8 mouse cellular contexts compared by ENCODE assay signal in the genomic region with DNA sequence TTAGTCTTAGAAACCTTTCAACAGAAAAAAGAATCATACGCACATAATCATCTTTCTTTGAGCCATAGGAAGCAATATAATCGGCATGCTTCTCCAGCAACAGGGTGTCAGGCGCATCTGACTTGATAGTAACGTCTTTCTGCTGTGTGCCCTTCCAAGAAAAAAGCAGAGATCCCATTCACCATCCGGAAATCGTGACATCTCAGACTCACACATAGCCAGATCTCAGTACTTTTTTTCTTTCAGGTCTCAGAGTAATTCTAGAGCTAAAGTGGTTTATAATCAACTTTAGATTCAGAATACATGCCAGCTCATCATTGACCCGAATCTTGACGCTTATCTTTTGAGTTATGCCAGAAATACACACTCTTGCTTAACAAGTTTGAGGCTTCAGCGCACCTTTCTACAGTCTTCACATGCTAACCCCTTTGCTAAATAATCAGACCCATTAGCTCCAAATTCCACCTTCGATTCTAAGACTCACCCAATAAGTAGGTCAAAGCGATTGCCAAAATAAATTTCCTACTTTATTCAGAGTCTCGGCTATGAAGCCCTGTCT. TPM values are rescaled to one million over a fixed set of nuclear protein-coding genes. Genes with fewer than 3 reads are reported as not detected.
DNase-seq lines count a peak whose midpoint lies in the region; ATAC-seq and TF ChIP-seq lines count a peak whose summit lies in the region.

No protein-coding gene starts in this region.

- peak overlapping the region; percentile 84 for H3K4me2 ChIP-seq in heart, embryonic 12.5 days
- H3K4me2 ChIP-seq in forebrain, embryonic 12.5 days: peak overlapping the region; percentile 71
- peak overlapping the region; percentile 84 for H3K4me2 ChIP-seq in liver, embryonic 15.5 days

- peaks cover 41% of the 10 kb centered on the region for H3K4me1 ChIP-seq in heart, embryonic 12.5 days (replicated peaks)
- H3K4me1 ChIP-seq in E14TG2a.4 (replicated peaks; ENCODE audit: low read depth, low read length): peaks cover 54% of the 10 kb centered on the region
- peaks cover 53% of the 10 kb centered on the region for H3K4me1 ChIP-seq in forebrain, embryonic 12.5 days
- H3K4me1 ChIP-seq in liver, embryonic 15.5 days (replicated peaks): peaks cover 50% of the 10 kb centered on the region

- H3K9ac ChIP-seq in heart, embryonic 12.5 days: peak overlapping the region; percentile 99
- H3K9ac ChIP-seq in forebrain, embryonic 12.5 days: peak overlapping the region; percentile 94
- H3K9ac ChIP-seq in liver, embryonic 15.5 days: peak overlapping the region; percentile 94

- H3K4me3 ChIP-seq in heart, embryonic 12.5 days: peak overlapping the region; percentile 90
- peak overlapping the region; percentile 97 for H3K4me3 ChIP-seq in E14TG2a.4 (replicated peaks; ENCODE audit: low read length)
- peak overlapping the region; percentile 88 for H3K4me3 ChIP-seq in forebrain, embryonic 12.5 days (replicated peaks)
- H3K4me3 ChIP-seq in liver, embryonic 15.5 days (replicated peaks): peak overlapping the region; percentile 92

- H3K9me3 ChIP-seq in heart, embryonic 12.5 days (replicated peaks): no peaks in the 10 kb centered on the region
- no peaks in the 10 kb centered on the region for H3K9me3 ChIP-seq in E14TG2a.4 (ENCODE audit: low read length)
- no peaks in the 10 kb centered on the region for H3K9me3 ChIP-seq in forebrain, embryonic 12.5 days
- no peaks in the 10 kb centered on the region for H3K9me3 ChIP-seq in liver, embryonic 15.5 days (replicated peaks)

- WGBS in heart, embryonic 12.5 days: 1% methylated on average over 12 of the region's 12 CpGs
- 8% methylated on average over 12 of the region's 12 CpGs for WGBS in forebrain, embryonic 12.5 days
- WGBS in liver, embryonic 15.5 days (ENCODE audit: insufficient replicate concordance): under 1% methylated on average over 12 of the region's 12 CpGs

- ATAC-seq in heart, embryonic 12.5 days (ENCODE audit: insufficient number of reproducible peaks, low FRiP score): no peak
- no peak for ATAC-seq in forebrain, embryonic 12.5 days (ENCODE audit: low FRiP score)
- no peak for ATAC-seq in liver, embryonic 15.5 days (ENCODE audit: insufficient read depth)
- ATAC-seq in monocyte, adult 5-6 weeks (replicated peaks; ENCODE audit: insufficient number of reproducible peaks, low FRiP score, low TSS enrichment, poor library complexity, severe bottlenecking): no peak

- intact Hi-C loops in heart, postnatal 36 days (cut with DNase I): no loop called here

- H3K27me3 ChIP-seq in heart, embryonic 12.5 days (replicated peaks): no peaks in the 10 kb centered on the region
- H3K27me3 ChIP-seq in E14TG2a.4 (ENCODE audit: insufficient read depth, low read length): no peaks in the 10 kb centered on the region
- no peaks in the 10 kb centered on the region for H3K27me3 ChIP-seq in forebrain, embryonic 12.5 days
- H3K27me3 ChIP-seq in liver, embryonic 15.5 days: no peaks in the 10 kb centered on the region

- H3K36me3 ChIP-seq in heart, embryonic 12.5 days: peaks cover 43% of the 10 kb centered on the region
- peaks cover 55% of the 10 kb centered on the region for H3K36me3 ChIP-seq in E14TG2a.4 (ENCODE audit: insufficient read depth, low read length)
- peaks cover 45% of the 10 kb centered on the region for H3K36me3 ChIP-seq in forebrain, embryonic 12.5 days (replicated peaks)
- H3K36me3 ChIP-seq in liver, embryonic 15.5 days (replicated peaks): peaks cover 47% of the 10 kb centered on the region

- H3K27ac ChIP-seq in heart, embryonic 12.5 days (ENCODE audit: poor library complexity, severe bottlenecking): peak overlapping the region; percentile 93
- H3K27ac ChIP-seq in forebrain, embryonic 12.5 days: peak overlapping the region; percentile 89; the same call in 1 of the 2 replicates
- peak overlapping the region; percentile 93 for H3K27ac ChIP-seq in liver, embryonic 15.5 days (replicated peaks)

- no peak for DNase-seq in heart, postnatal 36 days
- no peak for DNase-seq in thymus, postnatal 36 days
- no peak for DNase-seq in cerebellum, adult 9-11 months

- no peak for TF ChIP-seq CTCF in E14TG2a.4 (conservative IDR thresholded peaks at IDR 0.05; ENCODE audit: low read length)

RNA-seq across cellular contexts. Expression of a gene that starts 0.8 kb away (rescaled TPM):
- polyA plus RNA-seq in heart, embryonic 12.5 days (2016; fragmentation: Nextera tagmentation; extraction: Ambion mirVana): 51.5 and 52.6 TPM in 2 replicates
- total RNA-seq in heart, postnatal 36 days (2021): 10 to 100 TPM; 92.9 to 93.6 TPM
- polyA plus RNA-seq in forebrain, embryonic 12.5 days (2016; fragmentation: Nextera tagmentation; extraction: Ambion mirVana): 43.1 and 45.8 TPM in 2 replicates
- polyA plus RNA-seq in liver, embryonic 15.5 days (2015; fragmentation: Nextera tagmentation; extraction: Ambion mirVana): 36.6 and 38.2 TPM in 2 replicates
- total RNA-seq in monocyte, adult 5-6 weeks (2017): 66.2 to 71.0 TPM (median 70.0 TPM) in 3 replicates

RNA-seq across cellular contexts. Expression of a gene that starts 6.0 kb away (rescaled TPM):
- polyA plus RNA-seq in heart, embryonic 12.5 days (2016; fragmentation: Nextera tagmentation; extraction: Ambion mirVana): 0.05 TPM in 1 of 2 replicates, not detected in the other
- total RNA-seq in heart, postnatal 36 days (2021): under 1 TPM in 1 of 2 experiments, not detected in 1; 0.14 TPM
- 0.15 and 0.22 TPM in 2 replicates for polyA plus RNA-seq in forebrain, embryonic 12.5 days (2016; fragmentation: Nextera tagmentation; extraction: Ambion mirVana)
- 0.03 TPM in 1 of 2 replicates, not detected in the other for polyA plus RNA-seq in liver, embryonic 15.5 days (2015; fragmentation: Nextera tagmentation; extraction: Ambion mirVana)
- 0.19 TPM in 1 of 3 replicates, not detected in the others for total RNA-seq in monocyte, adult 5-6 weeks (2017)

RNA-seq across cellular contexts. Expression of a gene that starts 32.5 kb away (rescaled TPM):
- 181 and 188 TPM in 2 replicates for polyA plus RNA-seq in heart, embryonic 12.5 days (2016; fragmentation: Nextera tagmentation; extraction: Ambion mirVana)
- total RNA-seq in heart, postnatal 36 days (2021): 1,000 to 10,000 TPM; 1,212 to 1,313 TPM
- polyA plus RNA-seq in forebrain, embryonic 12.5 days (2016; fragmentation: Nextera tagmentation; extraction: Ambion mirVana): 43.4 and 45.1 TPM in 2 replicates
- polyA plus RNA-seq in liver, embryonic 15.5 days (2015; fragmentation: Nextera tagmentation; extraction: Ambion mirVana): 82.5 and 101 TPM in 2 replicates
- total RNA-seq in monocyte, adult 5-6 weeks (2017): 105 to 153 TPM (median 144 TPM) in 3 replicates
